Mouse (Mus musculus) forebrain, embryonic 11.5 days (tissue): ENCODE data around the gene Map6d1. TPM values are rescaled to one million over a fixed set of nuclear protein-coding genes. Genes with fewer than 3 reads are reported as not detected.

ENCODE experiments used
- ATAC-seq: fragments of 200-750 bp; cut with Nextera tagmentation; replicated peaks from 2 replicates; pipeline ENCODE4 v1.8.0; 2017; ENCODE audit warnings: moderate TSS enrichment; ENCODE audit not compliant: low FRiP score
- DNase-seq: peaks from one replicate; pipeline ENCODE4 v3.0.0-alpha.2; 2017; ENCODE audit warnings: low spot score
- H3K27ac ChIP-seq: fragments of 300-500 bp; sonication (generic); 2 replicates; pipeline ENCODE4 v1.5.1; 2014; ENCODE audit warnings: low read depth, low read length
- H3K27me3 ChIP-seq: fragments of 300-500 bp; sonication (generic); 2 replicates; pipeline ENCODE4 v1.6.1; 2014; ENCODE audit warnings: mild to moderate bottlenecking, low read length, mixed read lengths; ENCODE audit not compliant: control insufficient read depth, insufficient read depth
- H3K36me3 ChIP-seq: fragments of 300-500 bp; sonication (generic); 2 replicates; pipeline ENCODE4 v1.6.1; 2014; ENCODE audit warnings: mild to moderate bottlenecking, low read length, moderate library complexity, mixed read lengths; ENCODE audit not compliant: control insufficient read depth, insufficient read depth
- H3K4me1 ChIP-seq: fragments of 300-500 bp; sonication (generic); replicated peaks from 2 replicates; pipeline ENCODE4 v1.6.1; 2014; ENCODE audit warnings: low read length, mixed read lengths; ENCODE audit not compliant: control insufficient read depth, insufficient read depth
- H3K4me2 ChIP-seq: fragments of 300-500 bp; sonication (generic); 2 replicates; pipeline ENCODE4 v1.6.1; 2014; ENCODE audit warnings: low read depth, mild to moderate bottlenecking, low read length, moderate library complexity, mixed read lengths; ENCODE audit not compliant: severe bottlenecking
- H3K4me3 ChIP-seq: fragments of 300-500 bp; sonication (generic); 2 replicates; pipeline ENCODE4 v1.5.1; 2014; ENCODE audit warnings: low read depth, low read length
- H3K9ac ChIP-seq: fragments of 300-500 bp; sonication (generic); 2 replicates; pipeline ENCODE4 v1.6.1; 2014; ENCODE audit warnings: low read length
- H3K9me3 ChIP-seq: fragments of 300-500 bp; sonication (generic); 2 replicates; pipeline ENCODE4 v1.6.1; 2016; ENCODE audit warnings: low read length, mixed read lengths; ENCODE audit not compliant: control insufficient read depth
- WGBS: fragments of 180-500 bp; shearing (Covaris S2); extraction: QIAGEN DNeasy Blood & Tissue Kit; methylation state at CpG from one replicate; pipeline ENCODE4 v1.1.7; 2014; 5-methylcytosine and 5-hydroxymethylcytosine counted together
- polyA plus RNA-seq: library from polyadenylated mRNA; unstranded; fragments of >200 nt; fragmentation: Nextera tagmentation; extraction: Ambion mirVana; gene quantifications from 2 replicates; pipeline ENCODE4 v1.2.1, GENCODE M21; 2014

The Map6d1 gene
- polyA plus RNA-seq, 1 experiment from 2014 or later, result 1.3 TPM

DNA sequence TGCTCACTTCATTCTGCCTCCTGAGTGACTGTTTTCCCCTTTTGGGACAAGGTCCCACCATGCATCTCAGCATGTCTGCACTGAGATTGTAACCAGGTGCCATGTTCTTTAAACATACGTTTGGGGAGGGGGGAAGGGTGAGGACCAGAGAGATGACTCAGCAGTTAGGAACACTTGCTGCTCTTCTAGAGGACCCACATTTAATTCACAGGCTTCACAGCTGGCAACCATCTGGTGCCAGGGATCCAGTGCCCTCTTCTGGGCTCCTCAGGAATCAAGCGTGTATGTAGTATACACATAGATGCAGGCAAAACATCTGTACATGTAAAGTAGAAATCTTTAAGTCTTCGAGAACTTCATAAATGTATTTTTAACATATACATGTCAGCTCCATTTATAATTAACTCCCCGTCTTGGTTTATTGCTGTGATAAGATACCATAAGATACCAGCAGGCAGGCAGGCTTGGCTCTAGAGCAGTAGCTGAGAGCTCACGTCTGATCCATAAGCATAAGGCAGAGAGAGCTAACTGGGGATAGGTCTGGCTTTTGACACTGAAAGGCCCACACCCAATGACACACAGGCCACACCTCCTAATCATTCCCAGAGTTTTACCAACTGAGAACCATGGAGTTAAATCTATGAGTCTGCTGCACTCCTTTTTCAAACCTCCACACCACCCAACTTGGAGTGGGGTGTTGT, 41.5 kb downstream of the Map6d1 start:
- Histone ChIP-seq H3K9ac (no peak overlapping the region), H3K4me3 (no peak overlapping the region), H3K4me1 (no peaks in the 10 kb centered on the region), H3K4me2 (no peak overlapping the region), H3K27me3 (no peaks in the 10 kb centered on the region), H3K27ac (no peak overlapping the region), H3K36me3 (peaks cover 8% of the 10 kb centered on the region), H3K9me3 (no peaks in the 10 kb centered on the region; the same call in 1 of the 2 replicates)
- WGBS, result 92% methylated on average over 5 of the region's 5 CpGs
- DNase-seq (no peak), ATAC-seq (no peak)

DNA sequence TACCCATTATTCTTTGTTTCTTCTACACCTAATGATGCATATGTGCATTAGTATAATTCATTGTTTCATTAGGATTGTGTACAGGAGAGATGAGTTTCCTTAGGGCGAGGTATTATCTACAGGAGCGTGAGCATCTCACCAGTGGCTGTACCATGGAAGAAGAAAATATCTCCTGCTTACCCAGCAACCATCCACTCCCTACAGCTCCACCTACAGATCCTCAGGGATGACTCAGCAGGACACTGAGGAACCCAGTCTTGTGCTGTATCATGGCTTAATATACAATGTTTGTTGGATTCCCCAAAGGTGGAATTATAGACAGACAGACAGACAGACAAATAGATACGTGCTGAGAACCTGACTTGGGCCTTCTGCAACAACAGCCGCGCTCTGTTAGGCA, 44.2 kb downstream of the Map6d1 start:
- no peaks in the 10 kb centered on the region for H3K4me1 ChIP-seq
- H3K4me3 ChIP-seq, result no peak overlapping the region
- 94% methylated on average over 5 of the region's 5 CpGs for WGBS
- H3K4me2 ChIP-seq, result no peak overlapping the region
- DNase-seq (no peak), ATAC-seq (no peak)
- H3K27ac ChIP-seq, result no peak overlapping the region
- H3K9ac ChIP-seq, result no peak overlapping the region
- H3K27me3 ChIP-seq, result no peaks in the 10 kb centered on the region
- no peaks in the 10 kb centered on the region; the same call in 1 of the 2 replicates for H3K9me3 ChIP-seq
- peaks cover 2% of the 10 kb centered on the region for H3K36me3 ChIP-seq

DNA sequence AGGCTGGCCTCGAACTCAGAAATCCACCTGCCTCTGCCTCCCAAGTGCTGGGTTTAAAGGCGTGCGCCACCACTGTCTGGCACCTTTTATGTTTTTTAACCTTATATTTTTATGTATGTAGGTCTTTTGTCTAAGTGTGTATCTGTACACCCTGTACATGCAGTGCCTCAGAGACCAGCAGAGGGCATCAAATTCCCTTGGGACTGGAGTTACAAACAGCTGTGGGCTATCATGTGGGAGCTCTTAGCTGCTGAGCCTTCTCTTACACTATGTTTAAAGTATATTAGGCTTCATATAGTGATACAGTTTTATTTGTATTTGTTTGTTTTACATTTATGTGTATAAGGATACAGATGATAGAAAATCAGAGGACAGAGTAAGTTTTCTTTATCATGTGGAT, 45.6 kb downstream of the Map6d1 start:
- DNase-seq, result no peak
- Histone ChIP-seq H3K4me2 (no peak overlapping the region), H3K4me1 (no peaks in the 10 kb centered on the region), H3K27ac (no peak overlapping the region), H3K9me3 (no peaks in the 10 kb centered on the region), H3K36me3 (peaks cover 2% of the 10 kb centered on the region), H3K9ac (no peak overlapping the region), H3K27me3 (no peaks in the 10 kb centered on the region), H3K4me3 (no peak overlapping the region)
- WGBS, result 98% methylated on average over 3 of the region's 3 CpGs
- ATAC-seq, result no peak

DNA sequence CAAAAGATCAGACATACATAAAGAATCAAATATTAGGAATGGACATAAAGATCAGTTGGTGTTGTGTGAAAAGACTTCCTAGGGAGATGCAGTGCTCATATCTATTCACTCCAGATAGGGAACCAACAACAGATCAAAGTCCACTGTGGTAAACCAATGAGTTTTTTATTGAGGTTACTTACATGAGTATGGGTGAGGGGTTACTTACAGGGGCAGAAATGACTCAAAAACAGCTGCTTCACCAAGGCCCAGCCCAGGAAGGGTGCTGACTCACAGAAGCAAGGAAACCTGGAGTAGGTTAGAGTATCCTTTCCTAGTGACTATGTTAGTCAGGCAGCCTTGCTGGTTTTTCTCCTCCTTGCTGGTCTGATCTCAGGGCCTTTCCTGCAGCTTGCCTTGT, 49.1 kb downstream of the Map6d1 start:
- Histone ChIP-seq H3K9me3 (no peaks in the 10 kb centered on the region), H3K9ac (no peak overlapping the region), H3K27me3 (no peaks in the 10 kb centered on the region), H3K4me1 (no peaks in the 10 kb centered on the region), H3K4me3 (no peak overlapping the region), H3K36me3 (peaks cover 2% of the 10 kb centered on the region), H3K4me2 (no peak overlapping the region), H3K27ac (no peak overlapping the region)
- ATAC-seq (no peak), DNase-seq (no peak)

DNA sequence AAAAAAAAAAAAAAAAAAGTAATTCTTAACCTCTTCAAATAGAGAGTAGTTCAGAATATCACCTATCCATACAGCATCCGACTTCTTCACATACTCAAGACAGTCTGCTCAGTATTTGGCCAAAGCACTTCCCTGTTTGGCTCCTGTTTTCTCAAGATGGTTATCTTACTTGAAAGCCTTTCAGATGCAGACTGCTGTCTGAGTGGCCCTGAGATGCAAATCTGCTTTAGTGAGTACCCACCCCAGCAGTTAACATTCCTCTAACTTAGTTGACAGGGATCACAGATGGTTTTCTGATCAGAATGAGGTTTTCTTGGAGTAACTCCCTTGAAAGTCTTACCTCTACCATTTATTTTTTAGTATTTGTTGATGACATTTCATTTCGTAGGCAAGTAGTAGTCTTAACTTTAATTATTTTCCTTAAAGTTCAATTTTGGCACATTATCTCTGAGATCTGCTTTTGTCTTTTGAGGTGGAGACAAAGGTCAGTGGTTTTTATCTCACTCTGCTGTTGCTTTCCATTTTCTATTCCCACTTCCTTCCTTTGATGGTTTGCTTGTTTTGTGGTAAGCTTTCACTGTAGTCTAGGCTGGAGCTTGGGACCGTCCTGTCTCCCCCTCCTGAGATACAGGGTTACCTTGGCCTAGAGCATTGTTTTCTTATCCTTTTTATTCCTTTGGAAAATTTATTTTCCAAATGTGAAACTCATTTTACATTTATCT, 49.8 kb downstream of the Map6d1 start:
- Histone ChIP-seq H3K27ac (no peak overlapping the region), H3K4me2 (no peak overlapping the region), H3K4me1 (no peaks in the 10 kb centered on the region), H3K9ac (no peak overlapping the region), H3K9me3 (no peaks in the 10 kb centered on the region), H3K27me3 (no peaks in the 10 kb centered on the region), H3K4me3 (no peak overlapping the region), H3K36me3 (peaks cover 3% of the 10 kb centered on the region; the same call in 1 of the 2 replicates)
- 90% methylated on average over 3 of the region's 3 CpGs for WGBS
- DNase-seq (no peak), ATAC-seq (no peak)

DNA sequence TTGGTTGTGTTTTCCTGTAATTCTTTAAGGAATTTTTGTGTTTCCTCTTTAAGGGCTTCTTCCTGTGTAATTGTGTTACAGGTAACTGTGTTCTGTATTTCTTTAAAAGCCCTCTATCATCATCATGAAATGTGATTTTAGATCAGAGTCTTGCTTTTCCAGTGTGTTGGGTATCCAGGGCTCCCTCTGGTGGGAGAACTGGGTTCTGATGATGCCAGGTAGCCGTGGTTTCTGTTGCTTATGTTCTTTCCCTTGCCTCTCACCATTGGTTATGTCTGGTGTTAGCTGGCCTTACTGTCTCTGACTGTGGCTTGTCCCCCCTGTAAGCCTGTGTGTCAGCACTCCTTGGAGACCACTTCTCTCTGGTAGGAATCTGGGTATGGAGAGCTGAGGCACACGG, 55.8 kb downstream of the Map6d1 start:
- 63% methylated on average over 2 of the region's 2 CpGs for WGBS
- no peaks in the 10 kb centered on the region for H3K9me3 ChIP-seq
- H3K27ac ChIP-seq, result no peak overlapping the region
- no peak overlapping the region for H3K4me3 ChIP-seq
- no peak overlapping the region for H3K9ac ChIP-seq
- no peak for DNase-seq
- peaks cover 9% of the 10 kb centered on the region; the same call in 1 of the 2 replicates for H3K36me3 ChIP-seq
- H3K4me2 ChIP-seq, result no peak overlapping the region
- H3K4me1 ChIP-seq, result no peaks in the 10 kb centered on the region
- H3K27me3 ChIP-seq, result no peaks in the 10 kb centered on the region
- ATAC-seq, result no peak

Other genes starting within 250 kb of the Map6d1 start
- gene Klhl24, start 143.8 kb downstream of the Map6d1 start, polyA plus RNA-seq, result 30.6 and 33.0 TPM in 2 replicates
- gene Yeats2, start 100.3 kb downstream of the Map6d1 start, polyA plus RNA-seq, result 46.8 and 51.4 TPM in 2 replicates
- 103 and 107 TPM in 2 replicates for gene Parl, start 61.0 kb upstream of the Map6d1 start, polyA plus RNA-seq
- not detected in 2 replicates for gene Cyp2ab1, start 84.0 kb upstream of the Map6d1 start, polyA plus RNA-seq
- 68.8 and 68.9 TPM in 2 replicates for gene Abcc5, start 185.0 kb upstream of the Map6d1 start, polyA plus RNA-seq